Mouse (Mus musculus): ENCODE data around the gene Atp6v0c. TPM values are rescaled to one million over a fixed set of nuclear protein-coding genes. Genes with fewer than 3 reads are reported as not detected.

Gene Atp6v0c
- polyA plus RNA-seq, 1 experiment from 2014 or later, result 522 TPM

Other genes with a start within 250 kb of the Atp6v0c start
- not detected in 2 replicates for gene Sbp, start 228.0 kb downstream of the Atp6v0c start, polyA plus RNA-seq (2015; fragmentation: Nextera tagmentation; extraction: Ambion mirVana)
- gene Sbpl, start 214.4 kb downstream of the Atp6v0c start, polyA plus RNA-seq (2015; fragmentation: Nextera tagmentation; extraction: Ambion mirVana), result not detected in 2 replicates
- 0.39 and 0.40 TPM in 2 replicates for gene Prss30, start 189.1 kb downstream of the Atp6v0c start, polyA plus RNA-seq (2015; fragmentation: Nextera tagmentation; extraction: Ambion mirVana)
- 0.15 TPM in 1 of 2 replicates, not detected in the other for gene Prss22, start 171.6 kb downstream of the Atp6v0c start, polyA plus RNA-seq (2015; fragmentation: Nextera tagmentation; extraction: Ambion mirVana)
- 0.14 and 0.15 TPM in 2 replicates for gene Prss27, start 131.6 kb downstream of the Atp6v0c start, polyA plus RNA-seq (2015; fragmentation: Nextera tagmentation; extraction: Ambion mirVana)
- 36.5 and 36.6 TPM in 2 replicates for gene Kctd5, start 96.2 kb downstream of the Atp6v0c start, polyA plus RNA-seq (2015; fragmentation: Nextera tagmentation; extraction: Ambion mirVana)
- 40.1 and 40.5 TPM in 2 replicates for gene Pdpk1, start 18.8 kb downstream of the Atp6v0c start, polyA plus RNA-seq (2015; fragmentation: Nextera tagmentation; extraction: Ambion mirVana)
- 25.2 and 28.0 TPM in 2 replicates for gene Amdhd2, start 5.9 kb downstream of the Atp6v0c start, polyA plus RNA-seq (2015; fragmentation: Nextera tagmentation; extraction: Ambion mirVana)
- gene Tbc1d24, start 35.9 kb upstream of the Atp6v0c start, polyA plus RNA-seq (2015; fragmentation: Nextera tagmentation; extraction: Ambion mirVana), result 3.7 and 4.3 TPM in 2 replicates
- gene Ntn3, start 39.8 kb upstream of the Atp6v0c start, polyA plus RNA-seq (2015; fragmentation: Nextera tagmentation; extraction: Ambion mirVana), result 1.3 and 1.6 TPM in 2 replicates
- gene Tedc2, start 51.1 kb upstream of the Atp6v0c start, polyA plus RNA-seq (2015; fragmentation: Nextera tagmentation; extraction: Ambion mirVana), result 4.2 and 5.7 TPM in 2 replicates
- gene Ccnf, start 81.8 kb upstream of the Atp6v0c start, polyA plus RNA-seq (2015; fragmentation: Nextera tagmentation; extraction: Ambion mirVana), result 37.0 and 43.2 TPM in 2 replicates
- not detected in 2 replicates for gene Abca17, start 181.4 kb upstream of the Atp6v0c start, polyA plus RNA-seq (2015; fragmentation: Nextera tagmentation; extraction: Ambion mirVana)
- 6.8 and 9.8 TPM in 2 replicates for gene Abca3, start 182.2 kb upstream of the Atp6v0c start, polyA plus RNA-seq (2015; fragmentation: Nextera tagmentation; extraction: Ambion mirVana)
- gene Rnps1, start 244.9 kb upstream of the Atp6v0c start, polyA plus RNA-seq (2015; fragmentation: Nextera tagmentation; extraction: Ambion mirVana), result 211 and 215 TPM in 2 replicates

Measured in heart, embryonic 16.5 days (tissue).